Mouse (Mus musculus) liver, adult 10 weeks (tissue): ENCODE measurements around the gene Sh3tc1. TPM values are rescaled to one million over a fixed set of nuclear protein-coding genes. Genes with fewer than 3 reads are reported as not detected.

ENCODE experiments used
- polyA plus RNA-seq: library from polyadenylated mRNA; stranded (reverse); fragments of 350-450 nt; fragmentation: Illumina TruSeq; extraction: RNeasy Lipid Tissue Mini Kit (QIAGEN cat#74804); gene quantifications from one replicate; pipeline ENCODE4 v1.2.3, GENCODE M21; 2014; ENCODE audit warnings: low read depth, low replicate concordance

The Sh3tc1 gene
- 0.13 TPM for polyA plus RNA-seq

GRCm38 (mm10) chr5:35739536-35740278, at the start of gene Sh3tc1:
TSS of gene Sh3tc1 (minus strand) at chr5:35739987.

GRCm38 (mm10) chr5:35757639-35758001, 17.8 kb upstream of the Sh3tc1 start, which contains the start of gene Ablim2:
TSS of gene Ablim2 (plus strand) at chr5:35757880.

GRCm38 (mm10) chr5:35679256-35680155, 60.3 kb downstream of the Sh3tc1 start, which contains the start of gene Htra3:
TSS of gene Htra3 (minus strand) at chr5:35679782.

Other genes starting within 250 kb of the Sh3tc1 start
- gene Cpz, start 214.3 kb downstream of the Sh3tc1 start, polyA plus RNA-seq: not detected
- gene Trmt44, start 164.9 kb downstream of the Sh3tc1 start, polyA plus RNA-seq: 0.42 TPM
- 8.5 TPM for gene Acox3, start 156.9 kb downstream of the Sh3tc1 start, polyA plus RNA-seq
- gene Htra3, start 60.2 kb downstream of the Sh3tc1 start, polyA plus RNA-seq: not detected
- 0.21 TPM for gene Ablim2, start 17.9 kb upstream of the Sh3tc1 start, polyA plus RNA-seq
- gene Afap1, start 153.3 kb upstream of the Sh3tc1 start, polyA plus RNA-seq: 0.42 TPM